Mouse (Mus musculus): ENCODE data around the gene Evx2.

Evx2 gene

GRCm38 (mm10) chr2:74695813-74696430 lies 36.6 kb upstream of the Evx2 start:
- DNase-seq (ENCODE audit: inconsistent ontology term), result no peak

GRCm38 (mm10) chr2:74695383-74695782 lies 36.0 kb upstream of the Evx2 start:
- no peak for DNase-seq (ENCODE audit: inconsistent ontology term)

GRCm38 (mm10) chr2:74694066-74694465 lies 34.7 kb upstream of the Evx2 start:
- DNase-seq (ENCODE audit: inconsistent ontology term), result no peak

- DNase-seq (ENCODE audit: inconsistent ontology term), result no peak
Observed at GRCm38 (mm10) chr2:74693432-74693827, 34.1 kb upstream of the Evx2 start.

GRCm38 (mm10) chr2:74692808-74693431 lies 33.6 kb upstream of the Evx2 start:
- no peak for DNase-seq (ENCODE audit: inconsistent ontology term)

- DNase-seq (ENCODE audit: inconsistent ontology term), result no peak
Observed at GRCm38 (mm10) chr2:74691995-74692807, 32.8 kb upstream of the Evx2 start.

GRCm38 (mm10) chr2:74691022-74691951 lies 31.9 kb upstream of the Evx2 start, which contains the start of gene Hoxd10:
Hoxd10 (plus strand) TSS chr2:74691924.
- DNase-seq (ENCODE audit: inconsistent ontology term), result no peak

GRCm38 (mm10) chr2:74690338-74690716 lies 31.0 kb upstream of the Evx2 start:
- no peak for DNase-seq (ENCODE audit: inconsistent ontology term)

GRCm38 (mm10) chr2:74689574-74690337 lies 30.4 kb upstream of the Evx2 start:
- DNase-seq (ENCODE audit: inconsistent ontology term), result no peak

- no peak for DNase-seq (ENCODE audit: inconsistent ontology term)
Observed at GRCm38 (mm10) chr2:74688795-74689573, 29.6 kb upstream of the Evx2 start.

- DNase-seq (ENCODE audit: inconsistent ontology term), result no peak
Observed at GRCm38 (mm10) chr2:74687698-74688555, 28.6 kb upstream of the Evx2 start.

- no peak for DNase-seq (ENCODE audit: inconsistent ontology term)
Observed at GRCm38 (mm10) chr2:74686988-74687697, 27.8 kb upstream of the Evx2 start.

GRCm38 (mm10) chr2:74686301-74686987 lies 27.1 kb upstream of the Evx2 start:
- no peak for DNase-seq (ENCODE audit: inconsistent ontology term)

- no peak for DNase-seq (ENCODE audit: inconsistent ontology term)
Observed at GRCm38 (mm10) chr2:74685059-74685603, 25.8 kb upstream of the Evx2 start.

- DNase-seq (ENCODE audit: inconsistent ontology term), result no peak
Observed at GRCm38 (mm10) chr2:74684106-74684505, 24.7 kb upstream of the Evx2 start.

- no peak for DNase-seq (ENCODE audit: inconsistent ontology term)
Observed at GRCm38 (mm10) chr2:74683471-74683951, 24.2 kb upstream of the Evx2 start.

GRCm38 (mm10) chr2:74682796-74683195 lies 23.4 kb upstream of the Evx2 start:
- no peak for DNase-seq (ENCODE audit: inconsistent ontology term)
